Mouse (Mus musculus): ENCODE data around the gene Ppcdc.
A peak's percentile ranks its signal among the peaks of the same experiment; 100 is the strongest.

Gene Ppcdc

GRCm38 (mm10) chr9:57439522-57440295 lies at the start of gene Ppcdc:
Ppcdc (minus strand) TSS chr9:57440124.
- peak; percentile 94 for DNase-seq (ENCODE audit: low read depth)

DNA sequence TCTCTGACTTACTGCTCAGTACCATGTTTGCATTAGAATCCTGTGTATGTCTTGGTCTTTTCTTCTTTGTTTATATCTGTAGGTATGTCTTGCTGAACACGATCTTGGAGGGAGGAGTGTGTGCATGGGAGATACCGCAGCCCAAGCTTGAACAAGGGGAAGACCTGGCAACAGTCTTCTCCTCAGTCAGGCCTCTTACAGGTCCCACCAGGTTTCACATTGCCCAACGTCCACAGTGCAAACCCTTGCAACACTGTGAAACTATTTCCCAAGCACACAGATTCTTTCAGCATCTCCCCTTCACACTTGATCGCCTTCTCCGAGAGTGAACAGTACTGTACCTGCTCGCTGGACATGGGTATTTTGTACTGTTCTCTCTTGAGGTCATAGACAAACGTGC lies 47.9 kb upstream of the Ppcdc start:
- DNase-seq (ENCODE audit: low read depth) = no peak

- peak; percentile 83 for DNase-seq (ENCODE audit: low read depth)
Observed at GRCm38 (mm10) chr9:57485774-57486173, 45.9 kb upstream of the Ppcdc start.

DNA sequence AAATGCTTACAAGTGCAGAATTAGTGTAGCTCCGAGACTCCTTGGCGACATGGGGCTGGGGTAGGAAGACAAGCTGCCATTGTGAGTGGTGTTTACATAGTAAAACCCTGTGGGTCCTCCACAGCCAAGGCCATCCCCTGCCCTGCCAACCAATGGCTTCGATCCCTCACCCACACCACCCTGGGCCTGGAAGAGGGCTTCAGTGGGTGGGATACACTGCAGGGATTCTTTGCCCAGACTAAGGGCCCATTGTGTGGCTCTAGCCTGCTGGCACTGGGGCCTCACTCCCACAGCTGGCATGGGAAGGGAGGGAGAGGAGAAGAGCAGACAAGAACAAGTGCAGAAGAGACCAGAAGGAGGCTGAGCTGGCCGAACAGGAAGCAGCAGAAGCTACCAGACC lies 29.0 kb upstream of the Ppcdc start:
- DNase-seq (ENCODE audit: low read depth) = no peak

GRCm38 (mm10) chr9:57467896-57468549 lies 28.1 kb upstream of the Ppcdc start, which contains the start of gene Scamp5:
Scamp5 (minus strand) TSS chr9:57468060.
- DNase-seq (ENCODE audit: low read depth) = peak; percentile 77

- DNase-seq (ENCODE audit: low read depth) = no peak
Observed at GRCm38 (mm10) chr9:57467271-57467771, 27.4 kb upstream of the Ppcdc start.

- DNase-seq (ENCODE audit: low read depth) = no peak
Observed at GRCm38 (mm10) chr9:57466101-57466500, 26.2 kb upstream of the Ppcdc start.

GRCm38 (mm10) chr9:57462866-57463265 lies 22.9 kb upstream of the Ppcdc start:
- DNase-seq (ENCODE audit: low read depth) = no peak

DNA sequence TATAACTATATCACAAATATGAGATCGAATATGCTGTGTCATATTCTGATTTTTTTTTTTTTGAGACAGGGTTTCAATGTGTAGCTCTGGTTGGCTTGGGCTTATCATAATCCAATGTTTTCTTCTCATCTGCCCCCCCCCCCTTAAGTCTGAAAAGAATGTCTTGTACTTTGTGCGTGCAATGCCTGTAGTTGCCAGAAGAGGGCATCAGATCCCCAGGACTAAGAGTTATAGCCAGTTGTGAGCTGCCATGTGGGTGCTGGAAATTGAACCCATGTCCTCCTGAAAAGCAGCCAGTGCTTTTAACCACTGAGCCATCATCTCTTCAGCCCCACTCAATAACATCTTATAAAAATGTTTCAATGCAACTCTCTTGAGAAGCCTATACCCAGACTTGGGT lies 19.8 kb upstream of the Ppcdc start:
- DNase-seq (ENCODE audit: low read depth) = no peak

GRCm38 (mm10) chr9:57453516-57453915 lies 13.6 kb upstream of the Ppcdc start:
- DNase-seq (ENCODE audit: low read depth) = no peak

DNA sequence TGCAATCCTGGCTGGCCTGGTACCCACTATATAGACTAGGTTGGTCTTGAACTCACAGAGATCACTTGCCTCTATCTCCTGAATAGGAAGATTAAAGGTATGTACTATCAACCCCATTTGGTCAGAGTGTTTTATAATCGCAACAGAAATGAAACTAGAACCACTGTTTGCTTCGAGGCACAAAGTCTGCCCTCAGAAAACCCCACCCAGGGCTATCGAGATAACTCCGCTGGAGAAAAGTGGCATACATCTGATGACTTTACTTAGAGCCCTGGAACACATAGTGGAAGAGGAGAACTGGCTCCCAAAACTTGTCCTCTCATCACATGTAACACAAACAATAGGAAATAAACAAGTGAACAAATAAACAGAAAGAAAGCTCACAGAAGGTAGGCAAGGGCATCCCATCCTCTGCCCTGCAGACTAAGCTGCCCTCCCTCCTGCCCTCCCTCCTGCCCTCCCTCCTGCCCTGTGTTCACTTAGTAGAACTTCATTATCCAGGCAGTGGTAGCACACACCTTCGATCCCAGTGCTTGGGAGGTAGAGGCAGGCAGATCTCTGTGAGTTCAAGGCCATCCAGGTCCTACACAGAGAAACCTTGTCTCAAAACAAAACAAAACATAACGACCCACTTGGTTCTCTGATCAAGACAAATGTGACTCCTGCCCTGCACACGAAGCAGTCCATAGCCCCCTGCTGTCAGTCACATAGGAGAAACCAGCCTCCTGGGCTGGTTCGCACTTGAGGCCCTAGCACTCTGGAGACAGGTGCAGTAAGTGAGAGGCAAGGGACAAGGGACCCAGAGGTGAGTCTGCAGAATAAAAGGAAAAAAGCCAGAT lies 12.9 kb upstream of the Ppcdc start:
- DNase-seq (ENCODE audit: low read depth) = no peak

DNA sequence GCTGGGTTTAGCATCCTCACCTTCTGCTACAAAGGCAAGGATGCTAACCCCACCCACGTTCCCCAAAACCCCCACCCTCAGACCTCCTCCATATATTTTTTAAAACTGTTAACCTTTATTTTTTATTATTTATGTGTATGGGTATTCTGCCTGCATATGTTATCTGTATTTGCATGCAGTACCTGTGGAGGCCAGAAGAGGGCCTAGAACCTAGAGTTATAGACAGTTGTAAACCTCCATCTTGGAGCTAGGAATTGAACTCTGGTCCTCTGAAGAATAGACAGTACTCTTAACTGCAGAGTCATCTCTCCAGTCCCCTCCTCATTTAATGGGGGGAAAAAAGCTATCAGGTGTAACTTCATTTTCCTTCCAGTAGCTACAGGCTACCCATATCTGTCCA lies 9.8 kb upstream of the Ppcdc start:
- DNase-seq (ENCODE audit: low read depth) = no peak

- no peak for DNase-seq (ENCODE audit: low read depth)
Observed at GRCm38 (mm10) chr9:57440620-57441019, 696 bp upstream of the Ppcdc start.

DNA sequence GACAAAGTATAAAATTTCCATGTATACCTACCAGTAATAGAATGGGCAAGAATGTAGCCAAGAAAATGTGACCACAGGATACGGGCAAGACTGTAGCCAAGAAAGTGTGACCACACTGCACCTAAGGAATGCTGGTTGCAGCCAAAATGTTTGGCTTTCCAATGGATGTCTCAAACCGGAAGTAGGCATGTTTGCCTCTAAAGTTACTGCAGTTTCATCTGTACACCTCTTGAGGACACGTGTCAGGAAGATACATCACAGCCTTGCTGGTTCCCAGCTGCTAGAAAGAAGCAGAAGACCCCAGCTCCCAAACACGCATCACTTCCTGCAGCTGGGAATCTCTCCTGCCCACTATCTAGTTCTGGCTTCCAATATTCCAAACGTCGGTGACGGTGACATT lies 841 bp downstream of the Ppcdc start:
- no peak for DNase-seq (ENCODE audit: low read depth)

DNA sequence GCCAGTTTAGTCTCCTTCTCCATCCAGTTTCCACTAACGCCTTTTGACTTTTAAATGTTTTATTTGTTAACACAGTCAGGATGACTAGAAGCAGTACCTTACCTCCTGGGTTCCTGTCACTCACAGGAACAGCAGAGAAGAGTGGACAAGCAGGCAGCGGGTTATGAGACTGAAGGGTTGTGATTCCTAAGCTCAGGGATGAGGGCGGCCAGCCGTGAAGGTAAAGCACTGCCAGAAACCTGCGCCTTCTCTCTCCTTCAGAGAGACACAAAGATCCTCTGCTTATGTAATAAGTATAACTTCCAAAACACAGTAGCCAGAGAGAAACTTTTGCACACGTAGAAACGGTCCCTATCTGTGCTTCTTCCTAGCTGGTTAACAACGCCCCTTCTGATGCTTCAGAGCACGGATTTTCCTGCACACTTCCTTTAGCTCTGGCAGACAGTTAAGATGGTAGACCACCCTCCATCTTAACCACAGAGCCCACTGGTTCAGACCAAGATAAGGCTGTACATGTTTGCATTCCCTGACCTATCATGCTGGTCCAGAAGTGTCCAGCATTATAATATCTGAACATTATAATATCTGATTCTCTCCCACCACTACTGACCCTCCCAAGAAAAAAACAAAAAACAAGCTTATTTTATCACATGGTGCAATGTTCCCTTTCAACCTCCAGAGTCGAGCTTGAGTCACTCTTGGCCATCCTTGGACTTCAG lies 1.9 kb downstream of the Ppcdc start:
- no peak for DNase-seq (ENCODE audit: low read depth)

DNA sequence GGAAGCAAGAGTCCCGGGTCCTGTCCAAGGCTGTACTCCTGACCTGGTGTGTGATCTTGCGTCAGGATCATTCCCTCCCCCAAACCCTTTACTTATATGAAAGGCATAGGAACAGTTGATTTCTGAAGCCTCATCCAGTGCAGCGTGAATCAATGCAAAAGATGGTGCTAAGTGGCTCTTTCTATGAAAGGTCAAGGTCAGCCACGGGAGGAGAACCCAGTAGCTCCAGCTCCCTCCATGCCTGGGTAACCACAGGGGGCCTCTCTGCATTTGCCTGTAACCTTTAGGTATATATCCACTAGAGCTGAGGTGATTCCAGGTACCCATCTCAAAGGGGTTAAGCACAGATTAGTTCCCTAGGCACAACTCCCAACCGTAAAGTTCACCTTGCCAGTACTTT lies 3.8 kb downstream of the Ppcdc start:
- no peak for DNase-seq (ENCODE audit: low read depth)

- DNase-seq (ENCODE audit: low read depth) = no peak
Observed at GRCm38 (mm10) chr9:57434405-57435165, 5.3 kb downstream of the Ppcdc start.

DNA sequence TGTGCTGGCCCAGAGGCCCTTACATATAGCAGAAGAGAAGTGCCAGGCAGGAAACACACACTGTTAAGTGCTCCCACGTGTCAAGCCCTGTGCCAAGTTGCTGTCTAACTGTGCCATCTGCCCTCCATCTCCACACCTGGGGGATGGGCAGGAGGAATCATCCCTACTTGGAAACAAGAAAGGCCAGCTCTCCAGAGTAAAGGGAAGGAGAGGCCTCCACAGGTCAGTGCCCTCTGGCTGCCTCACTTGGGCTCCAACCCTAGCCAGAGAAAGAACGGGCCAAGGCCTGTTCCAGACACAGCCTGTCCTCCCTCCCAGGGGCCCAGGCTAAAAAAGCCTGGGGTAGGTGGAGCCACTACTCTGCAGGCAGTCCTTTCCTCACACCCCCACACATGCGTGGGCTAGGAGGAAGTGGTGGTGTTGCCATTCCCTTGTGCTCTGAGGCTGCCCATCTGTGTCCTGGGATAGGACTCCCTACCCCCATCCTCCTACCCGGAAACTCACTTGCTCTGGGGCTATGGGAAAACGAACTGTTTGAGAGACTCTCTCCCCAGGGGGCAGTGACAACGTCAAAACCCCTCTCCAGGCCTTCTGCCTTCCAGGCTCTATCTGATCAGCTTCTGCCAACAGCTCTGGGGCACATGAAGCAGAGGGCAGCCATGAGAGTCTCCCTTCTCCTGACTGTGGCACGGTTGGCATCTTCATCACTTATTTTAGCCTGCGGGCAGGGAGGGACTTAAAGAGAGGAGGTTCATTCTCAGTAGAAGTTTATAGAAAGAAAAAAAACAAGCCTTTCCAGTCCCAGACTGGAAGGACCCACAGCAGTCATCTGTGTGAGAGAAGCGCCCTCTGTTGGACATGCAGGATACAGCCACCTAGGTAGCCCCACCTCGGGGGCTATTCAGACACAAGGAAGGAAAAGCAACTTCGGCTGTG lies 6.6 kb downstream of the Ppcdc start:
- peak; percentile 74 for DNase-seq (ENCODE audit: low read depth)

DNA sequence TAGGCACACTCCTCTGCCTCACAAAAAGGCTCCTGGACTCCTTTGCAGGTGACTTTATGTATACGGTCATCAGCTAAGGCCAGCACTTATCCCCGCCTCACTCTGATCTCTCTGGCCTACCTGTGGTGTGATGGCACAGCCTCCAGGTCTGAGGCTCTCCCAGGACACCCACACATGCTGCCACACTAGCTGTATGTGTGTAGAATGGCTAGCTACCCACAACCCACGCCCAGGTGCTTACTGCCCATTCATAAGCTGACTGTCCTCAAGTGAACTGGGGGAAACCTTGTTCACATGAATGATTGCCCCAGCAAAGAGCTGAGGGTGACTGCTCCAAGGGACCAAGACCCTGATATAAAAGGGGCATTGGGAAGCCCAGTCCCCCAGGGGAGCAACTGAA lies 7.4 kb downstream of the Ppcdc start:
- no peak for DNase-seq (ENCODE audit: low read depth)

DNA sequence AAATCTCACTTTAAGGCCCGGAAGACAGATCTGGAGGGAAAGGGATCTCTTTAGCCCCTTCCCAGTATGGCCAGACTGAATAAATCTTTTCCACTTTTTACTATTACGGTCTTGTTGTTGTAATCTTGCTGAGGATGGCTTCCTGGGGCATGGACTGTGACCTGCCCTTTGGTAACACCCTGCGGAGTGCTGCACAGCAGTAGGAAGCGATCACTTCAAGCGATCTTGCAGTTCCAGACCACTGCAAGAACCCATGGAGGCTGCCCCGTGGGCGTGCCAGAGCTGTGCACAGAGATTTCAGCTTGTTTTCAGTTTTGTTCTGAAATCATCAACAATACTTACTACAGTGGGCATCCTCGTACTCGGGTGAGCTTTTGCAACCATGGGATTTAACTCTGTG lies 8.7 kb downstream of the Ppcdc start:
- no peak for DNase-seq (ENCODE audit: low read depth)
